ENCODE assay signal across 10 mouse cellular contexts in the genomic region with DNA sequence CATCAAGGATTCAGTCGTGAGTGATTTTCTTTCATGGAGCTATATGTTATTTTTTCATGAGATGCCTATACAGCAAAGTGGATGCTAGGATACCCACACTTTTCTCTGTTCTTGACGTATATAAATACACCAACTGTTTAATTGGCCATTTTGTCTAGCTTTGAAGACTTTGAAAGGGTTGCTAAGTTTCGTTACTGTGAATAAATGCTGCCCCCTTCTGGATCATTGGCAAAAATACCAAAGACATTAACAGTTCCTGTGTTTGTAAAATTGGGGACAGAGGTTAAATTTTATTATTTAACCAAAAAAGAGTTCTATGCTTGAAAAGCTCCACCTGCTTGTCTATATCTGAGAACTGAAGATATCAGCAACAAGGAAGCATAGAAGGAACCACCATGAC.
A peak's percentile ranks its signal among the peaks of the same experiment; 100 is the strongest.
DNase-seq lines count a peak whose midpoint lies in the region; ATAC-seq and TF ChIP-seq lines count a peak whose summit lies in the region.
"Had no signal": no experiment of that assay in that cellular context is flagged by ENCODE, and none has a peak within 500 bp of the region (broad histone marks: within the 10 kb centered on the region; RNA-seq: fewer than 3 reads in every experiment).

No protein-coding gene starts in this region.

- 19% methylated on average over 3 of the region's 3 CpGs for WGBS in heart, postnatal 0 days
- WGBS in lung, embryonic 14.5 days: 9% methylated on average over 3 of the region's 3 CpGs

- peak; percentile 56 for TF ChIP-seq CTCF in heart, postnatal 0 days (IDR thresholded peaks at IDR 0.05; ENCODE audit: low read depth)
- TF ChIP-seq CTCF in lung, embryonic 14.5 days (IDR thresholded peaks at IDR 0.05; ENCODE audit: low read depth): peak; percentile 66

- H3K9ac ChIP-seq in heart, postnatal 0 days (replicated peaks; ENCODE audit: low read depth, low read length): no peak overlapping the region
- H3K9ac ChIP-seq in lung, embryonic 14.5 days: no peak overlapping the region
- H3K9ac ChIP-seq: liver, embryonic 15.5 days had no signal

- H3K27me3 ChIP-seq in heart, postnatal 0 days (ENCODE audit: control insufficient read depth, insufficient read depth, low read length): no peaks in the 10 kb centered on the region
- no peaks in the 10 kb centered on the region for H3K27me3 ChIP-seq in lung, embryonic 14.5 days (ENCODE audit: insufficient read depth, low read length)
- H3K27me3 ChIP-seq: liver, embryonic 15.5 days had no signal

- H3K4me2 ChIP-seq in heart, postnatal 0 days (ENCODE audit: low read depth, low read length): no peak overlapping the region
- no peak overlapping the region for H3K4me2 ChIP-seq in lung, embryonic 14.5 days
- H3K4me2 ChIP-seq: liver, embryonic 15.5 days had no signal

- H3K9me3 ChIP-seq in heart, postnatal 0 days (replicated peaks; ENCODE audit: control insufficient read depth, low read length): no peaks in the 10 kb centered on the region
- no peaks in the 10 kb centered on the region for H3K9me3 ChIP-seq in lung, embryonic 14.5 days (ENCODE audit: low read depth, low read length)
- H3K9me3 ChIP-seq: heart, embryonic 10.5 days; liver, embryonic 15.5 days had no signal

- DNase-seq in heart, postnatal 0 days (ENCODE audit: low spot score): peak; percentile 29
- no peak for DNase-seq in heart, postnatal 25 days (ENCODE audit: low spot score)
- DNase-seq in lung, embryonic 14.5 days: peak; percentile 87
- no peak for DNase-seq in lung, adult 18-20 months
- peak; percentile 46 for DNase-seq in R1 (ENCODE audit: low read depth, low spot score)
- no peak for DNase-seq in ovary, postnatal 36 days (ENCODE audit: low spot score)
- no peak for DNase-seq in urinary bladder, adult 2 months (ENCODE audit: low spot score)

- no peaks in the 10 kb centered on the region for H3K4me1 ChIP-seq in heart, postnatal 0 days (ENCODE audit: control insufficient read depth, insufficient read depth)
- H3K4me1 ChIP-seq in lung, embryonic 14.5 days (ENCODE audit: insufficient read depth): no peaks in the 10 kb centered on the region
- H3K4me1 ChIP-seq: heart, embryonic 10.5 days; liver, embryonic 15.5 days had no signal

- H3K27ac ChIP-seq in heart, postnatal 0 days (ENCODE audit: low read depth): no peak overlapping the region
- H3K27ac ChIP-seq in lung, embryonic 14.5 days (ENCODE audit: low read depth): no peak overlapping the region
- H3K27ac ChIP-seq: heart, embryonic 10.5 days; liver, embryonic 15.5 days had no signal

- H3K36me3 ChIP-seq in heart, postnatal 0 days (replicated peaks; ENCODE audit: control insufficient read depth, insufficient read depth, low read length): no peaks in the 10 kb centered on the region
- H3K36me3 ChIP-seq in lung, embryonic 14.5 days (ENCODE audit: insufficient read depth): no peaks in the 10 kb centered on the region
- H3K36me3 ChIP-seq: heart, embryonic 10.5 days; liver, embryonic 15.5 days had no signal

- intact Hi-C loops in heart, postnatal 25 days (cut with DNase I): loop anchor here (2.0 to 5.0 kb wide), 2 partner anchors 719 to 796 kb away; no protein-coding TSS in a partner anchor

- ATAC-seq in heart, postnatal 0 days (ENCODE audit: insufficient read depth, low read depth): no peak
- no peak for ATAC-seq in lung, embryonic 14.5 days (ENCODE audit: insufficient read depth)
- peak; percentile 66 to 82; a peak in 3 of 4 replicates for ATAC-seq in hematopoietic stem cell, adult 5-6 weeks (replicated peaks in 1 of 2; ENCODE audit: insufficient read depth in 1 of 2, low FRiP score in 2 of 2, low TSS enrichment in 1 of 2, low read depth in 1 of 2, poor library complexity in 2 of 2, severe bottlenecking in 2 of 2)

- no peak for TF ChIP-seq EP300 in heart, postnatal 0 days (IDR thresholded peaks at IDR 0.05; ENCODE audit: low read depth)

- no peak overlapping the region for H3K4me3 ChIP-seq in heart, postnatal 0 days (ENCODE audit: low read depth, low read length)
- no peak overlapping the region for H3K4me3 ChIP-seq in lung, embryonic 14.5 days (ENCODE audit: low read depth, low read length)
- H3K4me3 ChIP-seq: heart, embryonic 10.5 days; liver, embryonic 15.5 days had no signal

Comparison
In these comparisons a context has a peak if more than half of its experiments do, and no peak if none do; other contexts are left out.
1. DNase-seq: peak in heart, postnatal 0 days (single experiment), lung, embryonic 14.5 days (single experiment) and R1 (single experiment); none in heart, postnatal 25 days (single experiment), lung, adult 18-20 months (0 of 2), ovary, postnatal 36 days (single experiment) and urinary bladder, adult 2 months (single experiment).
2. ATAC-seq: peak in hematopoietic stem cell, adult 5-6 weeks (2 of 2); none in heart, postnatal 0 days (single experiment) and lung, embryonic 14.5 days (single experiment).